Mouse (Mus musculus): Measurements from ENCODE around the gene Tmem234.

- no peak for TF ChIP-seq CTCF (IDR thresholded peaks at IDR 0.05; ENCODE audit: borderline replicate concordance, extremely low read depth, insufficient read depth, insufficient read length)
- no peak for TF ChIP-seq POLR2A (IDR thresholded peaks at IDR 0.05; ENCODE audit: borderline replicate concordance, extremely low read depth, insufficient read depth, insufficient read length, poor library complexity, severe bottlenecking)
These were observed 25.6 kb downstream of the Tmem234 start for GRCm38 (mm10) chr4:129626035-129626434.
